Mouse (Mus musculus) MEL (cell line): ENCODE results near the gene Ddit4l. TPM values are rescaled to one million over a fixed set of nuclear protein-coding genes. Genes with fewer than 3 reads are reported as not detected.

ENCODE experiments used
- DNase-seq: peaks from one replicate; pipeline ENCODE4 v3.0.0; 2011; ENCODE audit warnings: low read depth, low spot score
- H3K27ac ChIP-seq: 2 replicates; pipeline ENCODE4 v1.5.1; 2012; ENCODE audit warnings: low read depth, mild to moderate bottlenecking, control low read depth, low read length, moderate library complexity; ENCODE audit not compliant: control insufficient read depth
- H3K27me3 ChIP-seq, 2 experiments: fragments of 150-350 bp in 1 of 2; sonication (generic) in 1 of 2; 2 replicates each; pipeline ENCODE4 v1.6.1; 2012; ENCODE audit warnings: low read length in 2 of 2, mild to moderate bottlenecking in 2 of 2, improper control_type of control experiment in 1 of 2, moderate library complexity in 1 of 2; ENCODE audit not compliant: insufficient read depth in 2 of 2, control insufficient read depth in 1 of 2
- H3K36me3 ChIP-seq, 2 experiments: 2 replicates each; pipeline ENCODE4 v1.6.1; 2012 to 2014; ENCODE audit warnings: low read length in 2 of 2, improper control_type of control experiment in 1 of 2, inconsistent platforms in 1 of 2, mild to moderate bottlenecking in 1 of 2; ENCODE audit not compliant: insufficient read depth in 2 of 2, control insufficient read depth in 1 of 2
- H3K4me1 ChIP-seq, 2 experiments: fragments of 150-350 bp in 1 of 2; sonication (generic) in 1 of 2; 2 replicates each; pipeline ENCODE4 v1.6.1; 2012; ENCODE audit warnings: low read length in 2 of 2, improper control_type of control experiment in 1 of 2, mild to moderate bottlenecking in 1 of 2; ENCODE audit not compliant: insufficient read depth in 2 of 2, control insufficient read depth in 1 of 2
- H3K4me3 ChIP-seq, 2 experiments: fragments of 150-350 bp in 1 of 2; sonication (generic) in 1 of 2; 2 replicates each; pipeline ENCODE4 v1.5.1; 2012; ENCODE audit warnings: low read depth in 2 of 2, low read length in 2 of 2, mild to moderate bottlenecking in 2 of 2, moderate library complexity in 2 of 2, control low read depth in 1 of 2, improper control_type of control experiment in 1 of 2; ENCODE audit not compliant: control insufficient read depth in 1 of 2, insufficient read depth in 1 of 2
- H3K79me2 ChIP-seq: 2 replicates; pipeline ENCODE4 v1.6.1; 2012; ENCODE audit warnings: mild to moderate bottlenecking, low read length, moderate library complexity; ENCODE audit not compliant: control insufficient read depth, poor library complexity, insufficient read depth
- H3K9ac ChIP-seq: 2 replicates; pipeline ENCODE4 v1.6.1; 2012; ENCODE audit warnings: low read depth, mild to moderate bottlenecking, control low read depth, low read length, moderate library complexity; ENCODE audit not compliant: control insufficient read depth, poor library complexity, severe bottlenecking
- H3K9me3 ChIP-seq: fragments of 150-350 bp; sonication (generic); replicated peaks from 2 replicates; pipeline ENCODE4 v1.6.1; 2012; ENCODE audit warnings: mild to moderate bottlenecking, low read length, improper control_type of control experiment, moderate library complexity; ENCODE audit not compliant: insufficient read depth
- CHD1 ChIP-seq: IDR thresholded peaks from 2 replicates; pipeline ENCODE4 v1.6.1; 2012; ENCODE audit warnings: low read depth, mild to moderate bottlenecking, inconsistent platforms, low read length, improper control_type of control experiment
- CHD2 ChIP-seq: IDR thresholded peaks from 2 replicates; pipeline ENCODE4 v1.6.1; 2011; ENCODE audit warnings: low read length, improper control_type of control experiment
- E2F4 ChIP-seq: IDR thresholded peaks from 2 replicates; pipeline ENCODE4 v1.6.1; 2011; ENCODE audit warnings: low read depth, low read length, improper control_type of control experiment, borderline replicate concordance
- ELF1 ChIP-seq: IDR thresholded peaks from 2 replicates; pipeline ENCODE4 v1.6.1; 2014; ENCODE audit warnings: low read depth, mild to moderate bottlenecking, inconsistent platforms, low read length, improper control_type of control experiment, moderate library complexity
- EP300 ChIP-seq, 2 experiments: IDR thresholded peaks; 2 replicates each; pipeline ENCODE4 v1.6.1; 2011; ENCODE audit warnings: improper control_type of control experiment in 2 of 2, low read length in 2 of 2, low read depth in 1 of 2, mild to moderate bottlenecking in 1 of 2
- ETS1 ChIP-seq: IDR thresholded peaks from 2 replicates; pipeline ENCODE4 v1.6.1; 2012; ENCODE audit warnings: low read depth, mild to moderate bottlenecking, inconsistent platforms, low read length, improper control_type of control experiment, moderate library complexity
- JUND ChIP-seq: IDR thresholded peaks from 2 replicates; pipeline ENCODE4 v1.6.1; 2011; ENCODE audit warnings: low read depth, mild to moderate bottlenecking, improper control_type of control experiment, low read length
- MAFK ChIP-seq: IDR thresholded peaks from 2 replicates; pipeline ENCODE4 v1.6.1; 2011; ENCODE audit warnings: low read depth, mild to moderate bottlenecking, low read length, improper control_type of control experiment, borderline replicate concordance
- MAZ ChIP-seq: IDR thresholded peaks from 2 replicates; pipeline ENCODE4 v1.6.1; 2012; ENCODE audit warnings: low read depth, mild to moderate bottlenecking, inconsistent platforms, low read length, improper control_type of control experiment
- MYC ChIP-seq: IDR thresholded peaks from 2 replicates; pipeline ENCODE4 v1.6.1; 2011; ENCODE audit warnings: low read depth, mild to moderate bottlenecking, low read length, improper control_type of control experiment, moderate library complexity
- NELFE ChIP-seq: IDR thresholded peaks from 2 replicates; pipeline ENCODE4 v1.6.1; 2011; ENCODE audit warnings: low read depth, low read length, improper control_type of control experiment
- NRF1 ChIP-seq: IDR thresholded peaks from 2 replicates; pipeline ENCODE4 v1.6.1; 2014; ENCODE audit warnings: low read depth, mild to moderate bottlenecking, inconsistent platforms, low read length, improper control_type of control experiment, moderate library complexity; ENCODE audit not compliant: poor library complexity, insufficient read depth, severe bottlenecking
- POLR2AphosphoS5 ChIP-seq: IDR thresholded peaks from 2 replicates; pipeline ENCODE4 v1.6.1; 2012; ENCODE audit warnings: low read depth, borderline replicate concordance, mild to moderate bottlenecking, inconsistent platforms, low read length, moderate library complexity, mixed read lengths
- RCOR1 ChIP-seq: IDR thresholded peaks from 2 replicates; pipeline ENCODE4 v1.6.1; 2012; ENCODE audit warnings: low read depth, mild to moderate bottlenecking, inconsistent platforms, low read length, improper control_type of control experiment
- SMC3 ChIP-seq: IDR thresholded peaks from 2 replicates; pipeline ENCODE4 v1.6.1; 2011; ENCODE audit warnings: low read depth, low read length, improper control_type of control experiment
- TAL1 ChIP-seq: IDR thresholded peaks from 2 replicates; pipeline ENCODE4 v1.6.1; 2012; ENCODE audit warnings: mild to moderate bottlenecking, inconsistent platforms, low read length, moderate library complexity, mixed read lengths
- TBP ChIP-seq: IDR thresholded peaks from 2 replicates; pipeline ENCODE4 v1.8.0; 2011; ENCODE audit warnings: low read depth, low read length, improper control_type of control experiment
- USF1 ChIP-seq: IDR thresholded peaks from 2 replicates; pipeline ENCODE4 v1.6.1; 2014; ENCODE audit warnings: low read depth, mild to moderate bottlenecking, inconsistent platforms, low read length, improper control_type of control experiment, moderate library complexity
- polyA plus RNA-seq, 2 experiments: library from polyadenylated mRNA; stranded (reverse) in 1 of 2; unstranded in 1 of 2; fragments of >175 nt in 1 of 2; fragments of >200 nt in 1 of 2; gene quantifications; 2 replicates each; pipeline versions ENCODE4 v1.2.1 to v1.2.4; 2012; ENCODE audit warnings: low replicate concordance in 2 of 2, low read depth in 1 of 2; ENCODE audit not compliant: insufficient read length in 2 of 2, insufficient read depth in 1 of 2, missing spikeins in 1 of 2
- total RNA-seq: library from RNA; depleted of rRNA; stranded (reverse); fragments of 300-350 nt; gene quantifications from 2 replicates; pipeline ENCODE4 v1.2.3, GENCODE M21; 2012

The Ddit4l gene
- total and polyA plus RNA-seq, 3 experiments = not detected

GRCm38 (mm10) chr3:137641238-137641637 lies 19.8 kb downstream of the Ddit4l start:
- no peaks in the 10 kb centered on the region for H3K4me1 ChIP-seq
- no peak overlapping the region for H3K4me3 ChIP-seq
- no peak overlapping the region for H3K27ac ChIP-seq
- no peak for DNase-seq
- TF ChIP-seq NELFE = no peak
- TF ChIP-seq CHD1 = no peak
- TF ChIP-seq MYC = no peak
- TF ChIP-seq E2F4 = no peak
- TF ChIP-seq POLR2AphosphoS5 = no peak
- TF ChIP-seq EP300 (IDR thresholded peaks at IDR 0.05; ENCODE audit: low read depth in 1 of 2, low read length in 2 of 2) = no peak
- no peak for TF ChIP-seq JUND
- TF ChIP-seq TBP = no peak
- TF ChIP-seq ELF1 = no peak
- TF ChIP-seq NRF1 = no peak
- no peak for TF ChIP-seq CHD2
- TF ChIP-seq MAFK = no peak
- TF ChIP-seq MAZ = no peak
- no peak for TF ChIP-seq USF1
- no peak for TF ChIP-seq ETS1
- no peak for TF ChIP-seq SMC3
- no peak for TF ChIP-seq TAL1
- H3K9me3 ChIP-seq = no peaks in the 10 kb centered on the region
- no peaks in the 10 kb centered on the region for H3K27me3 ChIP-seq
- H3K9ac ChIP-seq = no peak overlapping the region
- no peaks in the 10 kb centered on the region for H3K79me2 ChIP-seq
- no peaks in the 10 kb centered on the region for H3K36me3 ChIP-seq

GRCm38 (mm10) chr3:137642137-137642536 lies 20.7 kb downstream of the Ddit4l start:
- H3K4me1 ChIP-seq = no peaks in the 10 kb centered on the region
- no peak for DNase-seq
- H3K9me3 ChIP-seq = no peaks in the 10 kb centered on the region
- TF ChIP-seq RCOR1 = no peak
- TF ChIP-seq, all 39 proteins: peak for 0
- Histone ChIP-seq H3K36me3 (no peaks in the 10 kb centered on the region), H3K27me3 (no peaks in the 10 kb centered on the region), H3K9ac (no peak overlapping the region), H3K79me2 (no peaks in the 10 kb centered on the region), H3K4me3 (no peak overlapping the region), H3K27ac (no peak overlapping the region)
